Mouse (Mus musculus) gastrocnemius, postnatal 10 days (tissue): ENCODE measurements around the gene Khsrp. TPM values are rescaled to one million over a fixed set of nuclear protein-coding genes. Genes with fewer than 3 reads are reported as not detected.
A peak's percentile ranks its signal among the peaks of the same experiment; 100 is the strongest.
"Not testable (repeated sequence)": the region's sequence is repeated elsewhere in the genome, so short reads cannot be mapped to it uniquely, and the experiment has no call there.

Source experiments
- DNase-seq: peaks from one replicate; pipeline ENCODE4 v3.0.0; 2021; ENCODE audit warnings: mixed read lengths
- long read RNA-seq, 2 experiments: library from polyadenylated mRNA; stranded (forward); transcript quantifications; one replicate each; pipeline ENCODE4 v2.0.0; 2021
- total RNA-seq, 2 experiments: library from RNA; stranded (reverse); gene quantifications; 2 replicates each; pipeline ENCODE4 v1.2.3; 2021

Khsrp gene
- 10 to 100 TPM; 47.0 to 57.4 TPM for total RNA-seq
- long read RNA-seq, experiment 1, transcript Khsrp-201 (18 exons, 3,978 nt), result major isoform, 13 of 27 reads
- long read RNA-seq, experiment 1, partial matches to known transcripts, result 4 of 27 reads
- long read RNA-seq, experiment 1, other reads (novel, unspliced or antisense), result 7 of 27 reads
- long read RNA-seq, experiment 2, transcript Khsrp-201 (18 exons, 3,978 nt), result major isoform, 6 of 16 reads
- long read RNA-seq, experiment 2, partial matches to known transcripts, result 5 of 16 reads
- long read RNA-seq, experiment 2, other reads (novel, unspliced or antisense), result 4 of 16 reads

DNA sequence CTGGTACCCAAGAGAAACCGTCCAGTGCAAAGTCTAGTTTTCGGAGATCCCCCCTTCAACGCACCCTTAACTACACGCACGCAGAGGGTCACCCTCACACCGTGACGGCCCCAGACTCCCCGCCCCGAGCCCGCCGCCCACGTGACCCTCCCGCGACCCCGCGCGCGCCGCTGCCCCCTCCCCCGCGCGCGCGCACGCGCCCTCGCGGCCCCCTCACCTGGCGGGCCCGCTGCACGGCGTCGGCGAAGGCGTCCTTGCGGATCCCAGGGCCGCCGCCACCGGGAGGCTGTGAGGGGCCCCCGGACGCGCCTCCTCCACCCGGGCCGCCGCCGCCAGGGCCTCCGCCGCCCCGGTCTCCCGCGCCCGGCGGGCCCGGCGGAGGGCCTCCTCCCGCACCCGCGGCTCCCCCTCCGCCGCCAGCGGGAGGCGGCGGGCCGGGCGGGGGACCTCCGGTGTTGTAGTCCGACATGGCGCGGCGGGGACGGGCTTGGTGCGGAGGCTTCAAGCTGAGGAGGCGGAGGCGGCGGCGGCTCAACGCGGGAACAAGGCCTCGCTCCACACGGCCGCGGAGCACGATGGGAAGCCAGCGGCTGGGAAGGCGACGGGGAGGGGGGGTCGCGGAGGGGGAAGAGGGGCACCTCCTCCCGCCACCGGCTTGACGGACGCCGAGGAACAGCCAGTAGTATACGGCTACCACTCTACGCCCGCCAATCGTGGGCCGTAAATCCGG lies at the start of gene Khsrp:
Gene Khsrp, minus strand, starts transcription at position 592 of the 730 bp plus-strand sequence.
- peak; percentile 92 for DNase-seq

GRCm38 (mm10) chr17:57079919-57080318 lies 48.6 kb upstream of the Khsrp start:
- DNase-seq, result no peak

DNA sequence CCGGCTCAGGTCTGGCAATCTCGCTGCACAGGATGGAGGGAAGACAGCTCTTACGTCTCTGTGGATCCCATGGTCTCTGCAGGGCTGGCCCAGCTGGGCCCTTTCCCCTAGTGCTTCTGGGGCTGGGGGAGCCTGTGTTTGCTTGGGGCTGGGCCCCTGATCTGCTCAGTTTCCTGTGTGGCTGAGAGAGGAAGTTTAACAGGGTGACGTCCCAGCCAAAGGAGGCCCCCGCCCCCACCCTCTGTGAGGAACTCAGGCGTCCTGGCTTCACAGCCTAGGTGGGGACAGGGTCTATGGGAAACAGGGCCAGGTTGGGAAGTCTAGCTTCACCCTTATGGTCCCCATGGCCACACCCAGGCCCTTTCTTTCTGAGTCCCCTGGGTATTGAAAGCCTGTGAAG lies 47.0 kb upstream of the Khsrp start, which contains the start of gene Dennd1c:
Gene Dennd1c, minus strand, starts transcription at position 179 of the 400 bp plus-strand sequence.
- DNase-seq, result no peak

DNA sequence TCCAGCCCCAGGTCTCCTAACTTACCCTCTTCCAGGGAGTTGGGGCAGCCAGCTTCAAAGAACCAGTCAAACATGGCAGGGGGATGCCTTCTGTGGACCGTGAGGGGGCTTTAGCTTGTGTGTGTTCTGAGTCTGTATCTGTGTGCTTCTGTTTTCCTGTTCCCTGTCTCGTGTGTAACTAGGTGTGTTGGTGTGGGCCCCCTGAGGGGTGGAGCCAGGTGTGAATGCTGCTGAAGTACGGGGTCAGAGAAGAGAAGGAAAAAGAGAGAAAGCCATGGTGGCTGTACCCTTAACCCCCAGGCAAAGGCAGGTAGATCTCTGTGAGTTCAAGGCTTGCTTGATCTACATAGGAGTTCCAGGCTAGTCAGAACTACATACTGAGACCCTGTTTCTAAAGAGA lies 45.6 kb upstream of the Khsrp start:
- no peak for DNase-seq

DNA sequence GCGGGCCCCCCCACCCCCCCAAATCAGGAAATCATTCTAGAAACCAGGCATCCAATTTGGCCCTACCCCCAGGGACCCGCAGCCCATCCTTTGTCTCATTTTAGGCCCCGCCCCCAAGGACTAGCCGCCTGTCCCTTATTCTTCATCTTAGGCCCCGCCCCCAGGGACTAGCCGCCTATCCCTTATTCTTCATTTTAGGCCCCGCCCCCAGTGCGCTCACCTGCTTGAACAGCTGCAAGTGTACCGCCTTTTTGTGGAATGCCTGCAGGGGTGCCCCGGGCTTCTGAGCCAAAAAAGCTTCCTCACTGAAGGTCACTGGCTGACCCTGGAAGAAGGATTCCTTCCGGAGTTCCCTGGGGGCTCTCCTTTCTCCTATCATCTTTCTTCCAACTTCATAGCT lies 39.4 kb upstream of the Khsrp start:
- DNase-seq, result no peak

DNA sequence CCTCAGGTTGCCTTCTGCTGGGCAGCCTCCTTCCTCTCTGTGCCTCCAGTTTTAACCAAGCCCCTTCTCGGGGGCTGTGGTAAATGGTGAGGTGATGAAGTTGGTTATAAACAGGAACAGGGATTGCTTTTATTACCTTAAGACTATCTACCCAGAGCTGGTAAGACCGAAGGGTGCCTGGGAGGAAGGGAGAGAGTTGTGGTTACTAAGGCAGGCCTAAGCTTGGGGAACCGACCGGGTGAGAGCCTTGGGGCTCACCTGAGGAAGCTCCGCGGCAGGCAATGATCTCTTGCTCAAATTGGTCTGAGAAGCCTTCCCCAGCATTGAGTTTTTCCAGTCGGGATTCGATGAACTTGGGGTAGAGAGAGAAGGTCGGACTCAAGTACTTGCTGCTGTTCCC lies 39.0 kb upstream of the Khsrp start:
- DNase-seq, result no peak

GRCm38 (mm10) chr17:57066908-57067307 lies 35.6 kb upstream of the Khsrp start:
- DNase-seq, result no peak

- DNase-seq, result no peak
Measured at GRCm38 (mm10) chr17:57063031-57063430, 31.7 kb upstream of the Khsrp start.

GRCm38 (mm10) chr17:57062548-57062947 lies 31.2 kb upstream of the Khsrp start:
- no peak for DNase-seq

DNA sequence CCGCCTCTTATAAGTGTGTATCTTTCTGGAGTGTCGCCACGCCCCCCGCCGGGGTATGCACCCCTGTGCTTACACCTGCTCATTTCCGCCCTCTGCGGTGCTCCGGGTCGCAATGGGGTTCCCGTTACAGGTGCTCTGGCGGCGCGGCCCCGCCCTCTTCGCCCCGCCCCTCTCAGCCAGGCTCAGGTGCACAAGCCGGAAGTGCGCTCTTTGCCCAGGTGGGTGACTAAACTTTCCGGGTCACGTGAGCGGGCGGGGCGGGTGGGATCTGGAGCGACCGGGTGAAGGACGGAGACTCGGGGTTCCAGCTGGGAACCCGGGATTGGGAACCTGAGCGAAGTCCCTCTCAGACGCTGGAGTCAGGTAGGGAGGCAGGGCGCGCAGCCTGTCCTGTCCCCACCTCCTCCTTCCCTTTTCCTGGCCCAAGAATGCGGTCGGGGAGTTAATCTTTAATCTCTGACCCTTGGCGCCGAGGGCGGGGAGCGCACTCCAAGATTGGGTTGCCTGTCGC lies 30.7 kb upstream of the Khsrp start:
- DNase-seq, result no peak

GRCm38 (mm10) chr17:57061069-57061468 lies 29.7 kb upstream of the Khsrp start:
- DNase-seq, result no peak

- peak; percentile 88 for DNase-seq
Measured at GRCm38 (mm10) chr17:57060231-57060801, 29.0 kb upstream of the Khsrp start.

DNA sequence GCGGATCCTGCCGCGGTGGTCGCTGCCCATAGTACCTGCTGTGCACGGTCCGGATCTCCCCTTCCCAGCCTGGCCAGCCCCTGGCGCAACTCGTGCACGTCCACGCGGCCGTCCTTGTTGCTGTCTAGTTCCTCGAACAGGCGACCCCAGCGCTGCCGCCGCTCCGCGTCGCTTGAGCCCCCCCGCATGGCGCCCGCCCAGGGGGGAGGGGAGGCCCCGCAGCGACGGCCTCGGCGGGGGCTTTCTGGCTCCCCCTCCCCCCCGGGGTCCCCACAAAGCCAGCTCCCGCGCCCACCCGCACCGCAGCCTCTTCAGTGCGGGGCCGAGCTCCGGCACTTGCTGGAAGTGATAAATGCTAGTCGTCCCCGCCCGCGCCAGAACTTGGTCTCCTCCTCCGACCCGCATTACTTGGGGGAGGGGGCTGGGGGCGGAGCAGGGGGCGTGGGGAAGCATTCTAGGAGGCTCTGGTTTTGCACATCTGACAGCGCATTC lies 28.2 kb upstream of the Khsrp start, which contains the start of gene Slc25a23:
Gene Slc25a23, minus strand, starts transcription at position 378 of the 492 bp plus-strand sequence.
- peak; percentile 67 for DNase-seq

- DNase-seq, result peak; percentile 47
Measured at GRCm38 (mm10) chr17:57058891-57059485, 27.7 kb upstream of the Khsrp start, which contains the start of gene Crb3. TSS of gene Crb3 (plus strand) at chr17:57059105.

DNA sequence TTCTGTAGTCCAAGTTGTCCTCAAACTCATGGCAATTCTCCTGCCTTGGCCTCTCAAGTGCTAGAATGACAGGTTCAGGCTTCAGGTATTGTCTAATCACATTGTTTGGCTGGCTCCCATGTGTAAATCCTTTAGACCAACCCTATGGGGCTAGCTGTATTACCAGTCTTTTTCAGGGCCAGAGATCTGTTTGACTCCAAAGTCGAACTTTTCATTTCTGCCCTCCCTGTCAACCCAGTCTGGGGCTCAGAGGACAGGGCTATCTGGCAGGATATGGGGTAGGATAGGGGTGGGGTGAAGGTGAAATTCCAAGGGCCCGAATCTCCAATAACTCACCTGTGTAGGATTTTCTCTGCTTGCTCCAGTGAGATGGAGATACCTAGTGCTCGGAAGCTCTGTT lies 24.9 kb upstream of the Khsrp start:
- DNase-seq, result no peak

DNA sequence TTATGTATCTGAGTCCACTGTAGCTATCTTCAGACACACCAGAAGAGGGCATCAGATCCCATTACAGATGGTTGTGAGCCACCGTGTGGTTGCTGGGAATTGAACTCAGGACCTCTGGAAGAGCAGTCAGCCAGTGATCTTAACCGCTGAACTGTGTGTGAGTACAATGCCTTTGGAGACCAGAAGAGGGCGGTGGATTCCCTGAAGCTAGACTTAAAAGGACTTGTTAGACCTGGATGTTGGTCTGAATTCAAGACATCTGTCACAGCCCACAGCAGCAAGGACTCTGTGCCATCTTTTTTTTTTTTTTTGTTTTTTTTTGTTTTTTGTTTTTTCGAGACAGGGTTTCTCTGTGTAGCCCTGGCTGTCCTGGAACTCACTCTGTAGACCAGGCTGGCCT lies 20.4 kb upstream of the Khsrp start:
- not testable (repeated sequence) for DNase-seq

DNA sequence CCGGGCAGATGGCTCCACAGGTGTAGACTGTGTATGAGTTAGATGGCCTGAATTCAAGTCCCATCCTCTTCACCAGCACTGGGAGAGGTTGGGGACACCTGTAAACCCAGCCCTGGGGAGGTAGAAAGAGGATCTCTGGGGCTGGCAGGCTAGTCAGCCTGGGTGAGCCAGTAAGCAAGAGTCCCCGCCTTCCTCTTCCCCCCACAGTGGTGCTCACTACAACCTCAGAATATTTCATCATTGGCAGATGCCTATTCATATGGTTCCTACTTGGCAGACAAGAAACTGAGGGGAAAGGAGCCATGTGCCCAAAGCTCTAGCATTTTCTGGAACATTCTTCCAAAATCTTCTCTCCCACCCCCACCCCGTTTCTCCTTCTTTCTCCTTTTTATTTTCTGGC lies 17.5 kb upstream of the Khsrp start:
- no peak for DNase-seq

DNA sequence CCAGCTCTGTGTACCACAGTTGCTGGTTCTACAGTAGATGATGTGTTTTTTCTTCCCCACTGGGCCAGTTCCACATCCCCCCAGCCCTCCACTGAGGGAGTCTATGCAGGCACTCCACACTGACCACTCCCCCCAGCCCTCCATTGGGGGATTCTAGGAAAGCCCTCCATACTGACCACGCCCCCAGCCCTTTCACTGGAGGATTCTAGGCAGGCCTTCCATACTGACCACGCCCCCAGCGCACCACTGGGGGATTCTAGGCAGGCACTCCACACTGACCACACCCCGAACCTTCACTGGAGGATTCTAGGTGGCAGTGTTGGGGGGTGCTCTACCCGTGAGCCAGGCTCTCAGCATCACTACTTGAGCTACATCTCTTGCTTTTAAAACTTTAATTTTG lies 16.1 kb upstream of the Khsrp start:
- DNase-seq, result no peak

GRCm38 (mm10) chr17:57041554-57041953 lies 10.2 kb upstream of the Khsrp start, which contains the start of gene Slc25a41:
TSS of gene Slc25a41 (minus strand) at chr17:57041654.
- DNase-seq, result no peak

GRCm38 (mm10) chr17:57038978-57039377 lies 7.7 kb upstream of the Khsrp start:
- no peak for DNase-seq

- DNase-seq, result no peak
Measured at GRCm38 (mm10) chr17:57032854-57033253, 1.5 kb upstream of the Khsrp start.
